Mouse (Mus musculus) lung, postnatal 0 days (tissue): ENCODE measurements around the gene Pop5. TPM values are rescaled to one million over a fixed set of nuclear protein-coding genes. Genes with fewer than 3 reads are reported as not detected.
A peak's percentile ranks its signal among the peaks of the same experiment; 100 is the strongest.

Experiments used
- ATAC-seq: fragments of 200-750 bp; cut with Nextera tagmentation; 2 replicates; pipeline ENCODE4 v1.8.0; 2017; ENCODE audit warnings: moderate library complexity
- DNase-seq: peaks from one replicate; pipeline ENCODE4 v3.0.0-alpha.2; 2016; ENCODE audit warnings: low spot score
- H3K27ac ChIP-seq: fragments of 300-500 bp; sonication (generic); 2 replicates; pipeline ENCODE4 v1.5.1; 2014; ENCODE audit warnings: antibody characterized with exemption, mild to moderate bottlenecking, low read length, mixed read lengths
- H3K27me3 ChIP-seq: fragments of 300-500 bp; sonication (generic); replicated peaks from 2 replicates; pipeline ENCODE4 v1.6.1; 2014; ENCODE audit warnings: low read length, mixed read lengths; ENCODE audit not compliant: insufficient read depth
- H3K36me3 ChIP-seq: fragments of 300-500 bp; sonication (generic); 2 replicates; pipeline ENCODE4 v1.6.1; 2014; ENCODE audit warnings: low read length, mixed read lengths; ENCODE audit not compliant: insufficient read depth
- H3K4me1 ChIP-seq: fragments of 300-500 bp; sonication (generic); 2 replicates; pipeline ENCODE4 v1.6.1; 2014; ENCODE audit warnings: antibody characterized with exemption, low read depth, low read length, mixed read lengths; ENCODE audit not compliant: insufficient read depth
- H3K4me2 ChIP-seq: fragments of 300-500 bp; sonication (generic); replicated peaks from 2 replicates; pipeline ENCODE4 v1.6.1; 2014; ENCODE audit warnings: low read depth, mild to moderate bottlenecking, low read length, moderate library complexity, mixed read lengths
- H3K4me3 ChIP-seq: fragments of 300-500 bp; sonication (generic); 2 replicates; pipeline ENCODE4 v1.5.1; 2014; ENCODE audit warnings: low read depth, low read length
- H3K9ac ChIP-seq: fragments of 300-500 bp; sonication (generic); replicated peaks from 2 replicates; pipeline ENCODE4 v1.6.1; 2014; ENCODE audit warnings: low read depth, mild to moderate bottlenecking
- H3K9me3 ChIP-seq: fragments of 300-500 bp; sonication (generic); 2 replicates; pipeline ENCODE4 v1.6.1; 2016; ENCODE audit warnings: low read length, mixed read lengths
- CTCF ChIP-seq: IDR thresholded peaks from 2 replicates; pipeline ENCODE4 v1.5.1; 2016; ENCODE audit warnings: antibody characterized with exemption, mild to moderate bottlenecking
- EP300 ChIP-seq: IDR thresholded peaks from 2 replicates; pipeline ENCODE4 v1.6.1; 2016; ENCODE audit warnings: antibody characterized with exemption, mild to moderate bottlenecking, control low read depth
- WGBS: fragments of 180-500 bp; shearing (Covaris S2); extraction: QIAGEN DNeasy Blood & Tissue Kit; methylation state at CpG from one replicate; pipeline ENCODE4 v1.1.7; 2014; 5-methylcytosine and 5-hydroxymethylcytosine counted together
- polyA plus RNA-seq: library from polyadenylated mRNA; unstranded; fragments of >200 nt; fragmentation: Nextera tagmentation; extraction: Ambion mirVana; gene quantifications from 2 replicates; pipeline ENCODE4 v1.2.1, GENCODE M21; 2015

The Pop5 gene
- polyA plus RNA-seq, 1 experiment from 2014 or later, result 78.8 TPM

DNA sequence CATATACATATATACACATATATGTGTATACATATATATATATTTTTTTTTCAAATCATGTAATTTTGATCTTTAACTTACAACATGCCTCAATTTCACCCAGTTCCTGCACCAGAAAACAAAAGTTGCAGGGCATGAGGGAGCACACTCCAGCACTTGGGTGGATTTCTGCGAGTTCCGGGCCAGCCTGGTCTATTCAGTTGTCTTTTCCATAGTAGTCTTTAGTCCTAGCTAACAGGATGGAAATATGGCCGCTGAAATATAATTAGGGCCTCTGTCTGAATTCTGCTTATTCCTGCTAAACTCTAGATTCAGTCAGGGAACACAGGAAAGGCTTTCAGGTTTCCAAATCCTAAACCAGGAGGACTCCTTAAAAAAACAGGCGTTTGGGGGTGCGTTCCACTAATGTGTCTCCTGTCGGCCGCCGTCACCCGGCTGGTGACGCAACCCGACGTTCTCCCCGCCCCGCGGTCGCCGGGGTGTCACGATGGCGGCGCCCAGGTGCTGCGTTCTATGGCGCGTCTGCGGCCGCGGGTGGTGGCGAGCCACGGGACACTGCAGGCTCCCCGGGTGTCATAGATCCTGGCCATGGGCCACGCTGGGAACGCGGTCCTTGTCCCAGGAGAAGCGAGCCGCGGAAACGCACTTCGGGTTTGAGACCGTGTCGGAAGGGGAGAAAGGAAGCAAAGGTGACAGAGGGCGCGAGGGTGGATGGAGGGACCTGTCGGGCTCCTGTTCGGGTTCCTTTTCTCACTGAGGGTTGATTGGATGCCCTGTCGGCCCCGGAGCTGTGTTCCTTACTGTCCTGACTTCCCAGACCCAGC, 43.8 kb downstream of the Pop5 start, which contains the start of gene Coq5:
Gene Coq5, plus strand, starts transcription at position 441 of the 824 bp plus-strand sequence.
- ATAC-seq, result peak; percentile 91
- Histone ChIP-seq H3K9ac (peak within 1 kb of the TSS; percentile 77), H3K4me2 (peak within 1 kb of the TSS; percentile 66), H3K27me3 (no peaks in the 10 kb centered on the region), H3K36me3 (no peaks in the 10 kb centered on the region), H3K9me3 (no peaks in the 10 kb centered on the region), H3K4me1 (peaks cover 6% of the 10 kb centered on the region; the same call in 1 of the 2 replicates), H3K4me3 (peak within 1 kb of the TSS; percentile 88), H3K27ac (0 out of 2 replicates have a peak within 1 kb of the TSS, but pooled peaks have one; percentile 23)
- TF ChIP-seq EP300, result no peak
- TF ChIP-seq CTCF, result no peak
- 3% methylated on average over 45 of the region's 45 CpGs for WGBS
- DNase-seq, result peak; percentile 87

GRCm38 (mm10) chr5:115280050-115280687, 44.5 kb downstream of the Pop5 start:
- peak overlapping the region; percentile 77 for H3K9ac ChIP-seq
- DNase-seq (no peak), ATAC-seq (0 out of 2 replicates have a peak, but pooled peaks have one; percentile 23)
- no peaks in the 10 kb centered on the region for H3K36me3 ChIP-seq
- peak overlapping the region; percentile 88 for H3K4me3 ChIP-seq
- no peaks in the 10 kb centered on the region for H3K27me3 ChIP-seq
- no peaks in the 10 kb centered on the region for H3K9me3 ChIP-seq
- TF ChIP-seq CTCF (no peak), EP300 (no peak)
- H3K4me1 ChIP-seq, result peaks cover 6% of the 10 kb centered on the region; the same call in 1 of the 2 replicates
- H3K27ac ChIP-seq, result no peak overlapping the region
- 2% methylated on average over 17 of the region's 17 CpGs for WGBS
- peak overlapping the region; percentile 66 for H3K4me2 ChIP-seq

- DNase-seq (no peak), ATAC-seq (no peak)
- WGBS, result 85% methylated on average over 3 of the region's 3 CpGs
- H3K4me3 ChIP-seq, result no peak overlapping the region
- no peaks in the 10 kb centered on the region for H3K9me3 ChIP-seq
- no peak overlapping the region for H3K4me2 ChIP-seq
- H3K27me3 ChIP-seq, result no peaks in the 10 kb centered on the region
- H3K36me3 ChIP-seq, result no peaks in the 10 kb centered on the region
- TF ChIP-seq CTCF, result peak; percentile 56
- no peak for TF ChIP-seq EP300
- H3K9ac ChIP-seq, result no peak overlapping the region
- H3K27ac ChIP-seq, result no peak overlapping the region
- H3K4me1 ChIP-seq, result peaks cover 6% of the 10 kb centered on the region; the same call in 1 of the 2 replicates
These were observed 49.1 kb downstream of the Pop5 start for GRCm38 (mm10) chr5:115284735-115285134.

DNA sequence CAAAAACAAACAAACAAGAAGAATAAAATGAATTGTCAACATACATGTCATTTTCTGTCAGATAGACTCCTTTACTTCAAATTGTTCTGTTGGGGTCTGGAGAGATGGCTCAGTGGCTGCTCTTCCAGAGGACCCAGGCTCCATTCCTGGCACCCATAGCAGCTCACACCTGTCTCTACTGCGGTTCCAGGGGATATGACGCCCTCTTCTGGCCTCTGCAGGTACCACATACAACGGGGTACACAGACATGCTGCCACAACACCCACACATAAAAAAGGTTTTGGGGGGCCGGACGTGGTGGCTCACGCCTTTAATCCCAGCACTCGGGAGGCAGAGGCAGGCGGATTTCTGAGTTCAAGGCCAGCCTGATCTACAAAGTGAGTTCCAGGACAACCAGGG, 58.5 kb downstream of the Pop5 start:
- H3K27me3 ChIP-seq, result no peaks in the 10 kb centered on the region
- no peak overlapping the region for H3K4me3 ChIP-seq
- 90% methylated on average over 8 of the region's 8 CpGs for WGBS
- TF ChIP-seq EP300 (no peak), CTCF (peak; percentile 43)
- H3K4me1 ChIP-seq, result no peaks in the 10 kb centered on the region
- H3K9ac ChIP-seq, result no peak overlapping the region
- no peaks in the 10 kb centered on the region for H3K9me3 ChIP-seq
- ATAC-seq (no peak), DNase-seq (no peak)
- 0 out of 2 replicates have a peak, but pooled peaks cover 10% of the 10 kb centered on the region for H3K36me3 ChIP-seq
- no peak overlapping the region for H3K27ac ChIP-seq
- no peak overlapping the region for H3K4me2 ChIP-seq

Other genes starting within 250 kb of the Pop5 start
- gene Sppl3, start 224.7 kb upstream of the Pop5 start, polyA plus RNA-seq, result 16.6 and 22.8 TPM in 2 replicates
- 32.4 and 32.5 TPM in 2 replicates for gene Gm10401, start 137.5 kb upstream of the Pop5 start, polyA plus RNA-seq
- gene Acads, start 116.5 kb upstream of the Pop5 start, polyA plus RNA-seq, result 43.6 and 43.9 TPM in 2 replicates
- 21.8 and 24.8 TPM in 2 replicates for gene Unc119b, start 100.9 kb upstream of the Pop5 start, polyA plus RNA-seq
- 15.0 and 17.5 TPM in 2 replicates for gene Mlec, start 77.7 kb upstream of the Pop5 start, polyA plus RNA-seq
- 0.90 and 1.1 TPM in 2 replicates for gene Cabp1, start 41.5 kb upstream of the Pop5 start, polyA plus RNA-seq
- 98.5 and 104 TPM in 2 replicates for gene Rnf10, start 37.1 kb downstream of the Pop5 start, polyA plus RNA-seq
- 18.9 and 19.4 TPM in 2 replicates for gene Coq5, start 43.8 kb downstream of the Pop5 start, polyA plus RNA-seq
- gene Dynll1, start 65.2 kb downstream of the Pop5 start, polyA plus RNA-seq, result 1,317 and 1,524 TPM in 2 replicates
- gene Srsf9, start 91.3 kb downstream of the Pop5 start, polyA plus RNA-seq, result 140 and 152 TPM in 2 replicates
- 10.1 and 10.4 TPM in 2 replicates for gene Gatc, start 105.3 kb downstream of the Pop5 start, polyA plus RNA-seq
- gene Triap1, start 105.4 kb downstream of the Pop5 start, polyA plus RNA-seq, result 51.1 and 54.9 TPM in 2 replicates
- gene Cox6a1, start 113.1 kb downstream of the Pop5 start, polyA plus RNA-seq, result 819 and 1,023 TPM in 2 replicates
- 1.2 TPM in 2 replicates for gene Msi1, start 193.8 kb downstream of the Pop5 start, polyA plus RNA-seq
- gene Pla2g1b, start 230.4 kb downstream of the Pop5 start, polyA plus RNA-seq, result 70.5 and 71.7 TPM in 2 replicates
- gene Sirt4, start 248.9 kb downstream of the Pop5 start, polyA plus RNA-seq, result 15.7 and 18.0 TPM in 2 replicates